In the genomic region with DNA sequence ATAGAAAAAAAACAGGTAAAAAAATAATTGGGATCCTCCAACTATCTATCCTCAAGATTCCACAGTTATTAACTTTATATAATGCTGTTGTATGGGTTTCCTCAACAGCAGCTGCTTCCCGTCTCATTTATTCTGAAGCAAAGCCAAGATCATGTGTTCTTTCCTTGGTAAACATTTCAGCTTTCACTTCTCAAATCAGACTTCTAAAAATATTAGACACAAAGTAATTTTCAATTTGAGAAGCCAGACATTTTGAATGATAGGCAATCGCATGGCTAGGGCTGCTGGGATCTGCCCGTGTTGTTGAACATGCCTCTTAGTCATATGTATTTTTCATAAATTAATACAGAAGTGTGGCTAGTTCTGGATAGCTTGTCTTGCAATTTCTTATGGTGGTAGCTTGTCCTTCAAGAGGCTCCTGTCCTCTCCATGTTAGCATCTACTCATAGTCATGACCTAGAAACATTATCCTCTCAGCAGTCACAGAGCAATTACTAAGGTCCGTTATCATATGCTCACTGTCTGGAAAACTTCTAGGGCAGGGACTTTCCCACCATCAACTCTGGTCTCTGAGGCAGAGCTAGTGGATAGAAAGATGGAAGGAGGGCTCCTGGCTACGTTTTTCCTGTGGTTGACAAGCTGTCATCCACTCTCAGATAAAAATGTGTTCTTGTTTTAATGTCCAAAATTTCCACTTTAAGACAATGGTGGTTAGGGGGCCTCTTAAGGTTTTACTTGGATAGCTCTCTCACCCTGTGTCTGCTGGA, we compare ENCODE assay signal across 31 mouse cellular contexts.
A peak's percentile ranks its signal among the peaks of the same experiment; 100 is the strongest.
DNase-seq lines count a peak whose midpoint lies in the region; ATAC-seq and TF ChIP-seq lines count a peak whose summit lies in the region.
"Had no signal": no experiment of that assay in that cellular context is flagged by ENCODE, and none has a peak within 500 bp of the region (broad histone marks: within the 10 kb centered on the region; RNA-seq: fewer than 3 reads in every experiment).

No protein-coding gene starts in this region.

- no peak for TF ChIP-seq POLR2A in liver, adult 2 months (IDR thresholded peaks at IDR 0.05; ENCODE audit: extremely low read depth, insufficient read depth, low read length)

- no peaks in the 10 kb centered on the region for H3K9me3 ChIP-seq in liver, embryonic 11.5 days (ENCODE audit: control insufficient read depth, low read length)
- H3K9me3 ChIP-seq: embryonic facial prominence, embryonic 12.5 days; heart, embryonic 10.5 days; heart, embryonic 15.5 days; limb, embryonic 10.5 days; limb, embryonic 15.5 days; liver, embryonic 15.5 days; midbrain, embryonic 10.5 days; midbrain, embryonic 15.5 days; neural tube, embryonic 15.5 days had no signal

- H3K9ac ChIP-seq in liver, adult 2 months (ENCODE audit: low read depth, low read length), result no peak overlapping the region
- H3K9ac ChIP-seq in liver, embryonic 11.5 days (ENCODE audit: low read depth, low read length), result no peak overlapping the region
- H3K9ac ChIP-seq: embryonic facial prominence, embryonic 12.5 days; heart, embryonic 15.5 days; hindbrain, embryonic 14.5 days; limb, embryonic 15.5 days; liver, embryonic 15.5 days; midbrain, embryonic 15.5 days; neural tube, embryonic 15.5 days had no signal

- H3K27me3 ChIP-seq in liver, adult 2 months (ENCODE audit: control insufficient read depth, insufficient read depth, low read length), result no peaks in the 10 kb centered on the region
- H3K27me3 ChIP-seq in liver, embryonic 11.5 days (replicated peaks; ENCODE audit: control insufficient read depth, insufficient read depth, low read length), result no peaks in the 10 kb centered on the region
- H3K27me3 ChIP-seq: embryonic facial prominence, embryonic 12.5 days; heart, embryonic 15.5 days; limb, embryonic 15.5 days; liver, embryonic 15.5 days; midbrain, embryonic 15.5 days; neural tube, embryonic 15.5 days; Patski had no signal

- peak; percentile 11 for DNase-seq in heart, adult 8-10 months (ENCODE audit: low spot score)
- no peak for DNase-seq in heart, postnatal 25 days (ENCODE audit: low spot score)
- DNase-seq in liver, adult 2 months (ENCODE audit: extremely low read depth, low read depth, low spot score), result peak; percentile 16
- no peak for DNase-seq in liver, embryonic 11.5 days (ENCODE audit: low spot score)
- peak; percentile 22 for DNase-seq in brain, adult 2 months (ENCODE audit: low read depth, low spot score)
- DNase-seq in lung, postnatal 36 days, result peak; percentile 54
- no peak for DNase-seq in right cerebral cortex, postnatal 4 days
- DNase-seq: adrenal gland, postnatal 10 days; cerebellum, adult 11 months; cerebellum, adult 9-10 months; cerebellum, postnatal 36 days; embryo, embryonic 11 days; gastrocnemius, postnatal 25 days; kidney, adult 11 months; kidney, postnatal 36 days; layer of hippocampus, postnatal 36 days; retina, postnatal 1 day; right cerebral cortex, postnatal 14 days; thymus, postnatal 14 days had no signal

- H3K27ac ChIP-seq in liver, adult 2 months (replicated peaks; ENCODE audit: insufficient read depth, low read depth, low read length), result no peak overlapping the region
- no peak overlapping the region for H3K27ac ChIP-seq in liver, embryonic 11.5 days (ENCODE audit: low read depth, low read length)
- H3K27ac ChIP-seq: embryonic facial prominence, embryonic 12.5 days; heart, embryonic 10.5 days; heart, embryonic 15.5 days; hindbrain, embryonic 14.5 days; limb, embryonic 10.5 days; limb, embryonic 15.5 days; liver, embryonic 15.5 days; midbrain, embryonic 10.5 days; midbrain, embryonic 15.5 days; neural tube, embryonic 15.5 days had no signal

- H3K4me3 ChIP-seq in liver, adult 2 months (ENCODE audit: insufficient read depth, low read depth, low read length), result no peak overlapping the region
- H3K4me3 ChIP-seq in liver, embryonic 11.5 days (ENCODE audit: low read depth, low read length), result no peak overlapping the region
- H3K4me3 ChIP-seq: embryonic facial prominence, embryonic 12.5 days; heart, embryonic 10.5 days; heart, embryonic 15.5 days; limb, embryonic 10.5 days; limb, embryonic 15.5 days; liver, embryonic 15.5 days; midbrain, embryonic 10.5 days; midbrain, embryonic 15.5 days; neural tube, embryonic 15.5 days had no signal

- no peaks in the 10 kb centered on the region for H3K4me1 ChIP-seq in liver, adult 2 months (ENCODE audit: control insufficient read depth, insufficient read depth, low read length)
- H3K4me1 ChIP-seq in liver, embryonic 11.5 days (replicated peaks; ENCODE audit: control insufficient read depth, insufficient read depth, low read length), result no peaks in the 10 kb centered on the region
- H3K4me1 ChIP-seq: embryonic facial prominence, embryonic 12.5 days; heart, embryonic 10.5 days; heart, embryonic 15.5 days; limb, embryonic 10.5 days; limb, embryonic 15.5 days; liver, embryonic 15.5 days; midbrain, embryonic 10.5 days; midbrain, embryonic 15.5 days; neural tube, embryonic 15.5 days had no signal

- no peaks in the 10 kb centered on the region for H3K36me3 ChIP-seq in liver, adult 2 months (ENCODE audit: control insufficient read depth, insufficient read depth, low read length)
- no peaks in the 10 kb centered on the region for H3K36me3 ChIP-seq in liver, embryonic 11.5 days (ENCODE audit: control insufficient read depth, insufficient read depth, low read length)
- H3K36me3 ChIP-seq: embryonic facial prominence, embryonic 12.5 days; heart, embryonic 10.5 days; heart, embryonic 15.5 days; limb, embryonic 10.5 days; limb, embryonic 15.5 days; liver, embryonic 15.5 days; midbrain, embryonic 10.5 days; midbrain, embryonic 15.5 days; neural tube, embryonic 15.5 days had no signal

- H3K79me2 ChIP-seq in liver, adult 2 months (ENCODE audit: control insufficient read depth, insufficient read depth, low read length), result no peaks in the 10 kb centered on the region

- no peak overlapping the region for H3K4me2 ChIP-seq in liver, embryonic 11.5 days
- H3K4me2 ChIP-seq: embryonic facial prominence, embryonic 12.5 days; heart, embryonic 15.5 days; hindbrain, embryonic 14.5 days; limb, embryonic 15.5 days; liver, embryonic 15.5 days; midbrain, embryonic 15.5 days; neural tube, embryonic 15.5 days had no signal

- no peak for TF ChIP-seq CTCF in liver, adult 2 months (IDR thresholded peaks at IDR 0.05; ENCODE audit: low read depth, low read length)

- ATAC-seq in liver, embryonic 11.5 days (replicated peaks; ENCODE audit: low FRiP score), result no peak
- ATAC-seq: forebrain, embryonic 14.5 days; midbrain, embryonic 15.5 days; Patski had no signal

- intact Hi-C loops in heart, postnatal 25 days (cut with DNase I), result no loop called here

- 69% methylated on average over 5 of the region's 5 CpGs for WGBS in liver, adult 2 months
- 70% methylated on average over 5 of the region's 5 CpGs for WGBS in liver, embryonic 11.5 days

Comparison
In these comparisons a context has a peak if more than half of its experiments do, and no peak if none do; other contexts are left out.
1. DNase-seq: peak in heart, adult 8-10 months (single experiment), liver, adult 2 months (single experiment), brain, adult 2 months (single experiment) and lung, postnatal 36 days (single experiment); none in heart, postnatal 25 days (single experiment), liver, embryonic 11.5 days (single experiment) and right cerebral cortex, postnatal 4 days (single experiment).